Mouse (Mus musculus) liver, postnatal 0 days (tissue): ENCODE results near the gene Ern1.

ENCODE experiments used
- CTCF ChIP-seq: sonication (generic); IDR thresholded peaks from 2 replicates; pipeline ENCODE4 v1.5.1; 2016; ENCODE audit warnings: antibody characterized with exemption, low read depth
- EP300 ChIP-seq: IDR thresholded peaks from 2 replicates; pipeline ENCODE4 v1.6.1; 2016; ENCODE audit warnings: antibody characterized with exemption, low read depth, mild to moderate bottlenecking

- TF ChIP-seq EP300, result no peak
- TF ChIP-seq CTCF, result no peak
Observed at GRCm38 (mm10) chr11:106387791-106388216, 99.8 kb downstream of the Ern1 start, which contains the start of gene Icam2.
